Mouse (Mus musculus): ENCODE results near the gene Pwwp2a. TPM values are rescaled to one million over a fixed set of nuclear protein-coding genes. Genes with fewer than 3 reads are reported as not detected.

Pwwp2a gene
- total and polyA plus RNA-seq, 3 experiments: 20.6 to 32.0 TPM; not detected in 1

- H3K27me3 ChIP-seq (ENCODE audit: control insufficient read depth in 1 of 2, insufficient read depth in 2 of 2, low read length in 2 of 2): no peaks in the 10 kb centered on the region
- H3K9me3 ChIP-seq (replicated peaks; ENCODE audit: insufficient read depth, low read length): no peaks in the 10 kb centered on the region
- peaks cover 33 to 34% of the 10 kb centered on the region in 2 experiments for H3K36me3 ChIP-seq (ENCODE audit: control insufficient read depth in 1 of 2, insufficient read depth in 2 of 2, low read length in 2 of 2)
- no peak overlapping the region for H3K27ac ChIP-seq (ENCODE audit: control insufficient read depth, low read depth, low read length)
- no peak overlapping the region for H3K4me3 ChIP-seq (ENCODE audit: control insufficient read depth in 1 of 2, insufficient read depth in 1 of 2, low read depth in 2 of 2, low read length in 2 of 2)
- peaks cover 4 to 9% of the 10 kb centered on the region in 2 experiments; a peak in 3 of 4 replicates for H3K4me1 ChIP-seq (ENCODE audit: control insufficient read depth in 1 of 2, insufficient read depth in 2 of 2, low read length in 2 of 2)
- no peak overlapping the region for H3K9ac ChIP-seq (ENCODE audit: control insufficient read depth, low read depth, low read length, poor library complexity, severe bottlenecking)
- TF ChIP-seq ZNF384 (IDR thresholded peaks at IDR 0.05; ENCODE audit: low read depth, low read length) (no peak), HCFC1 (IDR thresholded peaks at IDR 0.05; ENCODE audit: low read depth, low read length) (no peak), MAX (IDR thresholded peaks at IDR 0.05; ENCODE audit: low read length) (no peak), SIN3A (IDR thresholded peaks at IDR 0.05; ENCODE audit: low read length) (no peak), NRF1 (IDR thresholded peaks at IDR 0.05; ENCODE audit: insufficient read depth, low read depth, low read length, poor library complexity, severe bottlenecking) (no peak), NELFE (IDR thresholded peaks at IDR 0.05; ENCODE audit: low read depth, low read length) (no peak), SMC3 (IDR thresholded peaks at IDR 0.05; ENCODE audit: low read depth, low read length) (no peak), MAFK (IDR thresholded peaks at IDR 0.05; ENCODE audit: borderline replicate concordance, low read depth, low read length) (no peak), ZKSCAN1 (IDR thresholded peaks at IDR 0.05; ENCODE audit: low read depth, low read length) (no peak)
- DNase-seq (ENCODE audit: low read depth, low spot score): peak; percentile 32
- H3K79me2 ChIP-seq (ENCODE audit: control insufficient read depth, insufficient read depth, low read length, poor library complexity): peaks cover 11% of the 10 kb centered on the region; the same call in 1 of the 2 replicates
Observed at GRCm38 (mm10) chr11:43703552-43703951, 21.8 kb downstream of the Pwwp2a start.

DNA sequence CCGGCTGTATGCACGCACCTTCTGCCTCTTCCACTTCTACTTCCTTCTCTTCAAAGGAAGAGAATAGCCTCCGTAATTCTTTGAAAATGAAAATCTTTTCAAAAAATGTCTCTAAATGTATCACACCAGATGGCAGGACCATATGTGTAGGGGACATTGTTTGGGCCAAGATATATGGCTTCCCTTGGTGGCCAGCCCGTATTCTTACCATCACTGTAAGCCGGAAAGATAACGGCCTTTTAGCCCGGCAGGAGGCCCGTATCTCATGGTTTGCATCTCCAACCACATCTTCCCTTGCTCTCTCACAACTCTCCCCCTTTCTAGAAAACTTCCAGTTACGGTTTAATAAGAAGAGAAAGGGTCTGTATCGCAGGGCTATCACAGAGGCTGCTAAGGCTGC, 24.0 kb downstream of the Pwwp2a start:
- Histone ChIP-seq H3K4me1 (ENCODE audit: control insufficient read depth in 1 of 2, insufficient read depth in 2 of 2, low read length in 2 of 2) (peaks cover 4 to 7% of the 10 kb centered on the region in 2 experiments; a peak in 3 of 4 replicates), H3K36me3 (ENCODE audit: control insufficient read depth in 1 of 2, insufficient read depth in 2 of 2, low read length in 2 of 2) (peaks cover 23 to 26% of the 10 kb centered on the region in 2 experiments)

DNA sequence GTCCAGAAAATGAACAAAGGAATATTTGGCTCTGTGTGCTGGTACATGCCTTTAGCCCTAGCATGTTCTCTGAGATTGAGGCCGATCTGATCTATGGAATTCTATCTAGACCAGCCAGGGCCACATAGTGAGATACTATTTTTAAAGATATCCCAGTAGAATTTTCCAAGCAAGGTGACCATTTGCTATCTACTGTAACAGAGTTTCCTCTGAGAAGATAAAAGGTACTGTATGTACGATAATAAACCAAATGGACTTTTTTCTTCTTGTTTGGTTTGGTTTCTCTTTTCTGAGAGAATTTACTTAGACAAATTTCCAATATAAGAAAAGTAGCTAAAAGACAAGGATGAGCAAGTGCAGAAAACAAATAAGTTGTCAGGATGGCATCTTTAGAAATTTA, 26.6 kb downstream of the Pwwp2a start:
- DNase-seq (ENCODE audit: low read depth, low spot score): no peak
- Histone ChIP-seq H3K27ac (ENCODE audit: control insufficient read depth, low read depth, low read length) (no peak overlapping the region), H3K27me3 (ENCODE audit: control insufficient read depth in 1 of 2, insufficient read depth in 2 of 2, low read length in 2 of 2) (no peaks in the 10 kb centered on the region), H3K4me1 (ENCODE audit: control insufficient read depth in 1 of 2, insufficient read depth in 2 of 2, low read length in 2 of 2) (peaks cover 0 to 5% of the 10 kb centered on the region in 2 experiments; a peak in 2 of 4 replicates), H3K9ac (ENCODE audit: control insufficient read depth, low read depth, low read length, poor library complexity, severe bottlenecking) (no peak overlapping the region), H3K9me3 (replicated peaks; ENCODE audit: insufficient read depth, low read length) (no peaks in the 10 kb centered on the region), H3K4me3 (ENCODE audit: control insufficient read depth in 1 of 2, insufficient read depth in 1 of 2, low read depth in 2 of 2, low read length in 2 of 2) (no peak overlapping the region), H3K36me3 (ENCODE audit: control insufficient read depth in 1 of 2, insufficient read depth in 2 of 2, low read length in 2 of 2) (peaks cover 12 to 17% of the 10 kb centered on the region in 2 experiments), H3K79me2 (ENCODE audit: control insufficient read depth, insufficient read depth, low read length, poor library complexity) (no peaks in the 10 kb centered on the region; the same call in 1 of the 2 replicates)
- TF ChIP-seq SIN3A (IDR thresholded peaks at IDR 0.05; ENCODE audit: low read length) (no peak), EP300 (IDR thresholded peaks at IDR 0.05; ENCODE audit: low read depth in 1 of 2, low read length in 2 of 2) (peak in 1 of 2 experiments; percentile 57; a peak in 1 of 4 replicates), GATA1 (IDR thresholded peaks at IDR 0.05; ENCODE audit: low read depth, low read length) (peak; percentile 52), TCF12 (IDR thresholded peaks at IDR 0.05; ENCODE audit: low read depth, low read length) (peak; percentile 69; the same call in 1 of the 2 replicates)

More for the DNA sequence above, 24.0 kb downstream of the Pwwp2a start:
- Histone ChIP-seq H3K9ac (ENCODE audit: control insufficient read depth, low read depth, low read length, poor library complexity, severe bottlenecking) (no peak overlapping the region), H3K27me3 (ENCODE audit: control insufficient read depth in 1 of 2, insufficient read depth in 2 of 2, low read length in 2 of 2) (no peaks in the 10 kb centered on the region), H3K4me3 (ENCODE audit: control insufficient read depth in 1 of 2, insufficient read depth in 1 of 2, low read depth in 2 of 2, low read length in 2 of 2) (no peak overlapping the region), H3K27ac (ENCODE audit: control insufficient read depth, low read depth, low read length) (no peak overlapping the region), H3K9me3 (replicated peaks; ENCODE audit: insufficient read depth, low read length) (no peaks in the 10 kb centered on the region), H3K79me2 (ENCODE audit: control insufficient read depth, insufficient read depth, low read length, poor library complexity) (peaks cover 7% of the 10 kb centered on the region; the same call in 1 of the 2 replicates)
- TF ChIP-seq HCFC1 (IDR thresholded peaks at IDR 0.05; ENCODE audit: low read depth, low read length) (no peak), POLR2AphosphoS2 (IDR thresholded peaks at IDR 0.05; ENCODE audit: low read length) (no peak), RCOR1 (IDR thresholded peaks at IDR 0.05; ENCODE audit: low read depth, low read length) (no peak), KAT2A (conservative IDR thresholded peaks at IDR 0.05; ENCODE audit: low read depth, low read length) (no peak)
- DNase-seq (ENCODE audit: low read depth, low spot score): no peak
